Mouse (Mus musculus) right cerebral cortex, postnatal 36 days (tissue): ENCODE results near the gene Rpl35a.
A peak's percentile ranks its signal among the peaks of the same experiment; 100 is the strongest.
"Not testable (repeated sequence)": the region's sequence is repeated elsewhere in the genome, so short reads cannot be mapped to it uniquely, and the experiment has no call there.

ENCODE experiments used
- DNase-seq, 2 experiments: peaks; one replicate each; pipeline ENCODE4 v3.0.0; 2022; ENCODE audit warnings: low spot score in 2 of 2, mixed read lengths in 1 of 2

Gene Rpl35a

DNA sequence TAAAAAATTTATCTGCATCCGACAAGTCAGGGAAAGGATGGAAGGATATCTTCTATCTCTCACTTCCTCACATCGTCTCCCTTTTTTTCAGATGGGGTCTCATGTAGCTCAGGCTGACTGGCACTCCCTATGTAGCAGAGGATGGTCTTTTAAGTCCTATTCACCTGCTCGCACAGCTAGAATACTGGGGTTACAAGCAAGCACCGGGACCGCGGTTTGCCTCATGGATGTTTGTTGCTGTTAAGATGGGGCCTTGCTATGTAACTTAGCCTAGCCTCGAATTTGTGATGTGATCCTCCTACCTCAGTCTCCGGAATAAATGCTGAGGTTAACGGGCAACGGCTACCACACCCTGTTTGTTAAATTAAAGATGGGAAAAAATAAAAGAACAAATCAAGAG, 598 bp upstream of the Rpl35a start:
- no peak for DNase-seq

DNA sequence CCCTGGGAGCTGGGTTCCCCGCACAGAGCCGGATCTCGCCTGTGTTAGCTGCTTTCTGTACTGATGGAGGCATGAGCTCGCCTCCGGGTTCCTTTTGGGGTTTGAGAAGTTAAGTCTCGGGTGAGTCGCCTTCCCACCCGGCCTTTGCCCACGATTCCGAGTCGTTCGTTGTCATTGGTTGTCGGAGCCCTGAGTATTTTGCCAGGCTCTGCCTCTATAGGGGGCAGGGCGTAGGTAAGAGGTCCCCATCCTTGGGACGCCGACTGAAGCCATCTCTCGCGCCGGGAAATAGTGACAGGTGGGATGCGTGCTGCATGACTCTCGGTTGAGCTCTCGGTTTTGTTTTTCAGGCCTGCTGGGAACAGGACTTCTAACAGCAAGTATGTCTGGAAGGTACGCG, 533 bp downstream of the Rpl35a start:
- no peak for DNase-seq

DNA sequence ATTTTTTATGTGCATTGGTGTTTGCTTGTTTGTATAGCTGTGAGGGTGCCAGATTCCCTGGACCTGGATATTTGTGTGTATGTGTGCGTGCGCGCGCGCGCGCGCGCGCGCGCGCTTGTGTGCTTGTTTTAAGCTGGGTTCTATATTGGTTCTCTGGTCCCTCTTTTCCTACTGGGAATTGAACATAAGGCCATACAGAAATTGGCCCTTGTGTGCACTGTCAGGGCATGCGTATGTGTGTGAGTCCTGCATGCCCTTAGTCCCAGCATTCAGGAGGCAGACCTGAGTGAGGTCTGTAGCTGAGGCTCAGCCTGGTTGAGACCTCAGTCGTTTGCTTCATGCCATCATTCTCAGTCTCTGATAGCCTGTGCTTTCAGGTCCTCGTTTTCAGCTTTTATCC, 1.8 kb downstream of the Rpl35a start:
- DNase-seq, result no peak

DNA sequence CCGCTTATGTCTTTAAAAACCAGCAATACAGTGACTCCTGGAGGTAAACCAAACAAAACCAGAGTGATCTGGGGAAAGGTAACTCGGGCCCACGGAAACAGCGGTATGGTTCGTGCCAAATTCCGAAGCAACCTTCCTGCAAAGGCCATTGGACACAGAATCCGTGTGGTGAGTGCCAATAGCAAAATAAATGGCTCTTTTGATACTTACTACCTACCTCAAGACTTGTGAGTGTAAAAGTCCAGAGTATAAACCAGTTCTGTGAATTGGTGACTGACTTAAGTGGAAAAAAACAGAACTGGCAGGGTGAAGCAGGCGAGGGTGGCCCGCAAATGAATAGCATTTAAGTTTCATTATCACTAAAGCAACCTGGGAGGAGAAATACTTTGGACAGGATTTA, 2.4 kb downstream of the Rpl35a start:
- DNase-seq, result not testable (repeated sequence)

DNA sequence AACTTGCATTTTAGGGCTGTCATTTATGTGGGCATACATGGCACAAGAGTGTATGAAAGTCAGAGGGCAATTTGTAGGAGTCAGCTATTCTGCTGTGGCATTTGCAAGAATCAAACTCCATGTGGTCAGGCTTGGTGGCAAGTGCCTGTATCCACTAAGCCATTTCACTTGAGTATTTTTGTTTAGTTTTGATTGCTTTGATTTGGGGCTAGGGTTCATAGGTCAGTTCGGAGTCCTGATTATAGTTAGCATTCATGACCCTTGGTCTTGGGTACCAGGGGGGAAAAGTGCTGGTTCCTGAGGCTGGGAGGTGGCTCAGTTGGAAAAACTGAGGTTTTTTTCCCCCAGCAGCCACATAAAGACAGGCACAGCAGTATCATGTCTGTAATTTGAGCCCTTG, 3.2 kb downstream of the Rpl35a start:
- no peak for DNase-seq

DNA sequence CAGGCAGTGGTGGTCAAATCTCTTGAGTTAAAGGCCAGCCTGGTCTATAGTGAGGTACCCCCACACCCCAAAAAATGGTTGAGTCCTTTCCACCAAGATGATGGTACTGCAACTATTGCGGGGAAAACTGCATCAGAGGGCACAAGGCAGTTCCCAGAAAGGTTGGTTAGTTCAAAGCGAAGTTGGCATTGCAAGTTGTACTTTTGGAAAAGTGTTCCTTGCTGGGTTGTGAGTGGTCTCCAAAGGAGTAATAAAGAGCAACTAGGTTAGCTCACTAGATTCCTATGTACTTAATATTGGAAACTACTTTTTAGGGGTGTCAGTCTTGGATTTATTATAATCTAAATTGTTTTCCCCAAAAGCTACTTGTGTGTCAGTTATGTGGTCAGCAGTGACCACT, 4.7 kb downstream of the Rpl35a start:
- no peak for DNase-seq

DNA sequence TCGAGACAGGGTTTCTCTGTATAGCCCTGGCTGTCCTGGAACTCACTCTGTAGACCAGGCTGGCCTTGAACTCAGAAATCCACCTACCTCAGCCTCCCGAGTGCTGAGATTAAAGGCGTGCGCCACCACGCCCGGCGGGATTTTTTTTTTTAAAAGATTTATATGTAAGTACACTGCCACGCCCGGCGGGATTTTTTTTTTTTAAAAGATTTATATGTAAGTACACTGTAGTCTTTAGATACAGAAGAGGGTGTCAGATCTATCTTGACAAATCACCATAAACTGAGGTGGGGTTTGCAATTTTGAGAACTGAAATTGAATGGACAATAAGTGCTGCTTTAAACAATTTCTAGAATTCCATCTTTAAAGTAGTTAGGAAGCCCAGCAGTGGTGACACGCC, 5.1 kb downstream of the Rpl35a start:
- DNase-seq, result no peak

DNA sequence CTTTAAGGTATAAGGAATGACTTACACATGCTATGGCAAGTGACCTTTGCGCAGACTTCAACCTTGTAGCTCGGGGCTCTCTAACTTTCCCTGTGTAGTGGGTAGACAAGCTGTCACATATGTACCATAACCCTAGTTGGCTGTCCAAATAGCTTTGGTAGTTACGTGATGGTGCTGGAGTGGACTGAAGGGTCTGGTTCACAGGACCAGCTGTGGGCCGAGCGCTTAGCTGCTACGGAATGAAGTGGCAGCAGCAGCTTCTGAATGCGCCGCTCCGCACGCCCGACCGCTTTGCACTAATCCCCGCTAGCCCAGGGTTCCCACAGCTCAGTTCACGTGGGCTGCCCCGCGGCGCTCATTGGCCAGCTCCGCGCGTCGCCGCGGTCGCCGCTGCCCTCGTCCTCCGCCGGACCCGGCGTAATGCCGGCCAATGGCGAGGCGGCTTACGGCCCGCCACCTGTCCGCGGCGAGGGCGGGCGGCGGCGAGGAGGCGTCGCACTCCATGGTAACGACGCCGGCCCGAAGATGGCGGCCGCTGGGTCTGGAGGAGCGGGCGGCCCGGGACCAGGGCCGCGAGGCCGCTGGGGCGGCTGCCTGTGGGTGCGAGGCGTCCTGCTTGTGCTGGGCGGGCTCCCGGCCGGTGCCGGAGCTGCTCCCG, 5.9 kb downstream of the Rpl35a start, which contains the start of gene Lmln:
Gene Lmln, plus strand, starts transcription at position 498 of the 658 bp plus-strand sequence.
- DNase-seq, result peak; percentile 87 to 90

DNA sequence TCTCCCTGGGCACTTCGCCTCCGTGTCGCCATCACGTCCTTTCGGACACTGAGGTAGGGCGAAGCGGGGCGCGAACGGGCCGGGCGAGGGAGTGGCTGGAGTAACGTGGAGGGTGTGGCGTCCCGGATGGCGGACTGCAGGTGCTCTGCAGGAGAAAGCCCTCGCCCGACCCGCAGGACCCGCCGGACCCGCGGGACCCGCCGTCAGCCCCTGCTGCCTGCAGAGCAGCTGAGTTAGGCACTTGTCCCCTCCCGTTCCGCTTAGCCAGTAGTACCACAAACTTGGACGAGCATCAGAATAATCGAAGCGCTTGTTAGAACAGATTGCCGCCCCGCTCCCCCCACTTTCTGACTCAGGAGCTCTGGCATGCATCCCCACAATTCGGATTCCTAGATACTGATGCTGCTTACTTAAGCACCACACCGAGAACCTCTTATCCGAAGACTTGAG, 6.5 kb downstream of the Rpl35a start:
- DNase-seq, result peak; percentile 38 to 70

DNA sequence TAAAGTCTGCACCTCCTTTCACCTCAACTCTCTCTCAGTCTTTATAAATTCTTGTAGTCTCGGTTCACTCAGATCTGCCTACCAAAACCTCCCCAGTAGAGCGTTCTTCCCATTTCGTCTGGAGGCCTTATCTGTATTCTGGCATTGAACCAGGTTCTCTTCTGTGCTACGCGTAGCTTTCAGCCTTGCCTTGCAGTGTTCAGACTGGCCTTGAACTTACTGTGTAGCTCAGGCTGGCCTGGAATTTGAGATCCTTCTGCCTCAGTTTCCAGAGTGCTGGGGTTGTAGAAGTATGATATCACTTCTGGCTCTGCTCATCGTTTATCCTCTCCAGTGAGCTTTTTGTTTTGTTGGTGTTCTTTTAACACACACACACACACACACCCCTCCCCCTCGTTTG, 7.0 kb downstream of the Rpl35a start:
- no peak for DNase-seq

DNA sequence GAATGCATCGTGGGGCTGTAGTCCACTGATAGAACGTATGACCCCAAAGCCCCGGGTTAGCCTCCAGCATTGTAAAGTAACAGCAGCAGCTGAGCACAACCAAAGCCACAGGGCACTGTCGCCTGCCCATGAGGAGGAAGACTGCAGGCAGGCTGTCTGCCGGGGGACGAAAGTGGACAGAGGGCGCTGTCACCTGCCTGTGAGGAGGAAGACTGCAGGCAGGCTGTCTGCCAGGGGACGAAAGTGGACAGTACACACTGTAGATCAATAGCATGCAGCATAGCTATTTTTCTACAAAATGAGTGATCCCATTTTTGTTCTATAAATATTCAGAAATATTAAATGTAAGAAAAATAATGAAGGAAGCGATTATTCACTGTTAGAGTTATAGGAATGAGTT, 8.4 kb downstream of the Rpl35a start:
- no peak for DNase-seq

DNA sequence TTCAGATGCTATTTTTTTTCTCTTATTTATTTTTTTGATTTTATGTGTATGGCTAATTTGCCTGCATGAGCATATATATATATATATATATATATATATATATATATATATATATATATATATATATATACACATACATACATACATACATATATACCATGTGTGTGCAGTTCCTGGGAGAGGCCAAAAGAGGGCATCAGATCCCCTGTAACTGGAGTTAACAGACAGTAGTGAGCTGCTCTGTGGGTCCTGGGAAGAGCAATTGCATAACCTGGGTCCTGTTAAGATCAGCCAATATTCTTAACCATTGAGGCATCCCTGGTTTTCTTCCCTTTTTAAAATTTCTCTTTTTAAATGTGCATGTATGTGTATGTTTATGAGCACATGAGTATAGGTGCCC, 14.7 kb downstream of the Rpl35a start:
- no peak for DNase-seq

DNA sequence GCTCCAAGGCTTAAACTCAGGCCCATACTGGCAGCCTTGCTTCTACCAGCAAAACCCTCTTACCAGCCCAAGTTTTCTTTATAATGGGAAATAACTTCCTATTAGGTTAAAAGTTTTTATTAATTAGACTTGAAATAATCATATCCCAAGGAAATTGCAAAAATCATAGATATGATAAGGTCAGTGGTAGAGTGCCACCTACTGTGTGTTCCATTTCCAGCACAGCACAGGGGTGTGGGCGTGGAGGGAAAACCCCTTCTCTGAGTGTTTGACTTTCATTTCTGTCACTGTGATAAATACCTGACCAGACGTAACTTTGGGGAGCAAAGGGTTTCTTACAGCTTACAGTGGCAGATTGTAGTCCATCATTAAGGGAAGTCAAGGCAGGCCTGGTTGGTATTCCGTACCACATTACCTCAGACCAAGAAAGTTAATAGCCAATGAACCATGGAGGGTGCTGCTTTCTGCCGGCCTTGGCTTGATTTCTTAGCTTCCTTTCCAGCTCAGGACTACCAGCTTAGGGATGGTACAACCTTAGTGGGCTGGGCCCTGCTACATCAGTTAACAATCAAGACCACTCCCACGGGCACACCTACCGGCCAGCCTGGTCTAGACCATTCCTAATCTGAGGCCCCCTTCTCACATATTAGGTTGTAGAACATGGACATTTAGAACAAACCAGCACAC, 16.8 kb downstream of the Rpl35a start:
- DNase-seq, result no peak

DNA sequence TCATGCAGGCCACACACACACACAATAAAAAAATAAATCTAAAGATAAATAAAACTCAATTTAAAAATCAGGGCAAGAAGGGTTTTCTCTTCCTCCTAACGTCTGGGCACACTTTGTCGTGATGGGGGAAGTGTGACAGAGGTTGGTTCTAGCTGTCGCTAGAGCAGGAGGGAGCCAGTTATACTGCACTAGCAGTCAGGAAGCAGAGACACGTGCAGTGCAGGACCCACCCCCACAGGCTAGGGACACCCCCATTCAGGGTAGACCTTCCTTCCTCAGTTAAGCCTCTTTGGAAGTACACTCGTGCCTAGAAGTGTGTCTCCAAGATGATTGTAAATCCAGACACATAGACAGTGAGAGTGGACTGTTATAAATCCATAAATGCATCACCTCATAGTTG, 18.7 kb downstream of the Rpl35a start:
- DNase-seq, result no peak

DNA sequence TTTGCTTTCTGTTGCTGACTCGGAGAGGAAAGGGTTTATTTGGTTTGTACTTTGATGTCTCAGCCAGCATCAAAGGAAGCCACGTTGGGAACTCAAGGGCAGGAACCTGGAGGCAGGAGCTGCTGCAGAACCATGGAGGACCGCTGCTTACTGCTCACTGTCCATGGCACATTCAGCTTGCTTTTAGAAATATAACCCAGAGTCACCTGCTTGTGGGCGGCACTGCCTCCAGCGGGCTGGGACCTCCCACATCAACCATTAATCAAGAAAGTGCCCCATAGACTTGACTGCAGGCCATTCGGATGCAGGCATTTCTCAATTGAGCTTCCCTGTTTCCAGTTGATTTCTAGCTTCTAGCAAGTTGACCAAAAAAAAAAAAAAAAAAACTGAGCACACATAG, 19.8 kb downstream of the Rpl35a start:
- no peak for DNase-seq

DNA sequence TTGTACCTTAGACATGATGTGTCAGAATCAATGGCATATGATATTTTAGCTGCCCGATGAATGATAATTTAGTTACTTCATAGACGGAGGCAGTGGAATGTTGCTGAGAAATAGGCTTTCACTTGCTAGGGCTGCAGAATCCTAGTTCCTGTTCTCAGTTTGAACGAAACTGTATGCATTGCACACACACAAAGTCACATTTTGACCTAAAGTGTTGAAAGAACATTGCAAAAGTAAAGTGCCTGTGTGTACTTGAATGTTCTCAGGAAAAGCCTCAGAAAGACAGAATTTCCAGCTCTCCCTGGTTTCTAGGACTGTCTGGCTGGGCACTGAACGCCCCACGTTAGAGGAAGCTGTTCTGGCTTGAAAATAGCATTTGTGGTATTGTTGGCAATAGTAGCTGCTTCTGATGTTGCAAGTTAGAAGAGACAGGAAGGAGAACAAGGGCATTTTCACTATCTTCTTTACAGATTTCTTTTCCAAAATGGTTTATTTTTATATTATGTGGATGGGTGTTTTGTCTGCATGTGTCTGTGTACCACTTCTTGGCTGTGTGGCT, 20.9 kb downstream of the Rpl35a start:
- DNase-seq, result no peak

DNA sequence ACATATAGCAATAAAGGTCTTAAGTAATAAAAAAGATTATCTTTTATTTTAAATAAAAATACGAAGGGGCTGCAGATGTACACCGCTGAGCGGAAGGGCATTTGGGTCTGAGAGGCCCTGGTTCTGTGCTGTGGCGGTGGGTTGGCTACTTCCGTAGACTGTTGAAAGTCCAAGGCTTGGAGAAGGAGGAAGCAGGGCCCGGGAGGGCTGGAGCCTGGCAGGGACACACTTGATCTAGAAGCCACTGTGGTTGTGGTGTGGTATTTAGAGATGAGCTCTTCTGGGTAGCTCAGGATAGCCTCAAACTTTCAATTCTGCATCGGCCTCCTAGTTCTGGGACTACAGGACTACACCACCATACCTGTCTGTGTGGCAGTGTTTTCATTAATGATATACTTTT, 23.8 kb downstream of the Rpl35a start:
- no peak for DNase-seq

DNA sequence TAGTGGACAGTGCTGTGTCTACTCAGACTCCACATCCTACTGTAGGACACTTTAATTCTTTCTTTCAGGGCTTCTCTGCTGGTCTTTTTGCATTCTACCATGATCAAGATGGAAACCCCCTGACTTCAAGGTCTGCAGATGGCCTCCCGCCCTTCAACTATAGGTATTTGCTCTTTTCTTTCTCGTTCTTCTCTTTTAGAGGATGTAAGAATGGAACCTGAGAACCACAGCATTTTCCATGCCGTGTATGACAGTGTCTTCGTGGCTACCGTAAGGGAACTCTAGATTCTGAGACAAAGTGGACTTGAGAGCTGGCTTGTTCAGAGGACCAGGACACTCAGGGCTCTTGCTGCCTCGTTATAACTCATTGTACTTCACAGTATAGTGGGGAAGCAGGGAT, 26.7 kb downstream of the Rpl35a start:
- DNase-seq, result no peak

DNA sequence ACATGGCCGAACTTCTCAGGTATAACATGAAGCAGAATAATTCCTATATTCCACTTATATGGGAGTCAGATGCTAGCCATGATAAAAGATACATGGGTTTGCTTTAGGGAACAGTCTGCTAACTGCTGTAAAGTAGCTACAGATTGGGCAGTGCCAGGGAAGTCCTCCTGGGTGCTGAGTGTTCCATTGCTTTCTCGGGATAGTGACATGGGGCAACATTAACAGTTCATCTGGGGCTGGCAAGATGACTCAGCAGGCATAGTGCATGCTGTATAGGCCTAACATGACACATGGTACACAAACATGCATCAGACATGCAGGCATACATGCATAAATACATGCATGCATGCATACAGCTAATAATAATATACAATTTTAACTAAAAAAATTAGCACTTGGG, 27.7 kb downstream of the Rpl35a start:
- no peak for DNase-seq

DNA sequence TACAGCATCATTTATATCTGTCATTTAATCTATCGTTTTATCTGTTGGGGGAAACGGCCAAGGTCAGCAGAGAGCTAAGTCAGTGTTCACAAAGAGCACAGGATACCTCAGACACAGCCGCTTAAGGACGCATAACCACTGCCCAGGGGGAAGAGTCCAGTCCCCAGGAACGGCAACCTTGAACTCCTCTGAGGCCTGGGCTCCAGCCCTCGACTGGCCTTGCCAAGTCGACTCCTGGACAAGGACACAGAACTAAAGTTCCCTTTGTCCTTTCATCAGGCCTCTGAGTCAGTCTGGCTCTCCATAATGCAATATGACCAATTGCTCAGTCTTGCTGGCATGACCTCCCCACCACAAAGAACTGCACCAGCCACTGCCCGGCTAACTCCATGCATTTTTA, 29.4 kb downstream of the Rpl35a start:
- no peak for DNase-seq
